19 mouse cellular contexts compared by ENCODE assay signal in the genomic region with DNA sequence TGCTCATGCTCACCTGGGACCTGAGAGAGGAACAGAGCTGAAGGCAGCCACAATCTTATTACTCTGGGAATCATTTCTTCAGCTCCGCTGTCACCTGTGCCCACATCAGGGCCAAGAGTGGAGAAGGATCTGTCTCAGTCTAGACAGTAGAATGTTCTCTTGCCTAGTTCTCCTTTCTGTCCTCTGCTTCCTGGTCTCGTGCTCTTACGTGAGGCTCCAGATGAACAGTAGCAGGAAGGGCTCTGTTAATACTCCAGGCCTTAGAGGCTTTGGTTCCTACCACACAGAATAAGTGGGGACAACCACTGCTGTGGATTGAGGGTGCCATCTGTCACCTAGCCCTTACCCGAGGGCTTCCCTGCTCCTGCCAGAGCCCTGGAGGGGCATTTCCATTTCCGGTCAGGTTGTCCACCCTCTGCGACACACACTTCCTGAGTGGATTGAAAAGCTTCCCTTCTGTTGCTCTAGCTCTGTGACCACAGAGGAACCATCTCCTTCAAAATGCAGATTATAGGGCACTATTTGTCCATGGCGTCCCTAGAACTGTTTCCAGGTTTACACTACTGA. TPM values are rescaled to one million over a fixed set of nuclear protein-coding genes. Genes with fewer than 3 reads are reported as not detected.
A peak's percentile ranks its signal among the peaks of the same experiment; 100 is the strongest.
DNase-seq lines count a peak whose midpoint lies in the region; ATAC-seq and TF ChIP-seq lines count a peak whose summit lies in the region.
"Had no signal": no experiment of that assay in that cellular context is flagged by ENCODE, and none has a peak within 500 bp of the region (broad histone marks: within the 10 kb centered on the region; RNA-seq: fewer than 3 reads in every experiment).

A gene (minus strand): TSS at position 407 of the 567 bp plus-strand sequence.

- no peaks in the 10 kb centered on the region for H3K36me3 ChIP-seq in lung, postnatal 0 days (ENCODE audit: insufficient read depth, low read length)
- H3K36me3 ChIP-seq in hindbrain, embryonic 16.5 days (ENCODE audit: control insufficient read depth, insufficient read depth, low read length) = no peaks in the 10 kb centered on the region
- H3K36me3 ChIP-seq: forebrain, embryonic 12.5 days; heart, embryonic 13.5 days; intestine, embryonic 15.5 days; limb, embryonic 15.5 days had no signal

- H3K27me3 ChIP-seq in lung, postnatal 0 days (replicated peaks; ENCODE audit: insufficient read depth, low read length) = no peaks in the 10 kb centered on the region
- H3K27me3 ChIP-seq in hindbrain, embryonic 16.5 days (replicated peaks; ENCODE audit: control insufficient read depth, insufficient read depth, low read length) = no peaks in the 10 kb centered on the region
- H3K27me3 ChIP-seq: forebrain, embryonic 12.5 days; intestine, embryonic 15.5 days; limb, embryonic 15.5 days had no signal

- WGBS in lung, postnatal 0 days = 80% methylated on average over 7 of the region's 7 CpGs
- WGBS in hindbrain, embryonic 16.5 days = 84% methylated on average over 7 of the region's 7 CpGs

- TF ChIP-seq CTCF in lung, postnatal 0 days (IDR thresholded peaks at IDR 0.05) = no peak
- TF ChIP-seq CTCF in cortical plate, adult 2 months (IDR thresholded peaks at IDR 0.05; ENCODE audit: extremely low read depth, insufficient read depth, low read length) = no peak

- ATAC-seq in lung, postnatal 0 days = no peak; the same call in 1 of the 2 replicates
- ATAC-seq in neutrophil, adult 5-6 weeks (ENCODE audit: extremely low read depth, insufficient number of reproducible peaks, low FRiP score, poor library complexity, severe bottlenecking) = peak; percentile 15; the same call in 1 of the 2 replicates
- no peak for ATAC-seq in hindbrain, embryonic 16.5 days
- ATAC-seq: intestine, embryonic 15.5 days had no signal

- no peak within 1 kb of the TSS for H3K9ac ChIP-seq in lung, postnatal 0 days (replicated peaks; ENCODE audit: low read depth)
- no peak within 1 kb of the TSS for H3K9ac ChIP-seq in hindbrain, embryonic 16.5 days (ENCODE audit: low read depth, low read length)
- H3K9ac ChIP-seq: forebrain, embryonic 12.5 days; heart, embryonic 13.5 days; intestine, embryonic 15.5 days; limb, embryonic 15.5 days had no signal

- no peak within 1 kb of the TSS for H3K4me3 ChIP-seq in lung, postnatal 0 days (ENCODE audit: low read depth, low read length)
- no peak within 1 kb of the TSS for H3K4me3 ChIP-seq in cortical plate, adult 2 months (ENCODE audit: insufficient read depth, low read length)
- H3K4me3 ChIP-seq in hindbrain, embryonic 16.5 days (ENCODE audit: low read length) = no peak within 1 kb of the TSS
- H3K4me3 ChIP-seq: forebrain, embryonic 12.5 days; heart, embryonic 13.5 days; intestine, embryonic 15.5 days; layer of hippocampus, adult 2 months; limb, embryonic 15.5 days had no signal

- TF ChIP-seq EP300 in lung, postnatal 0 days (IDR thresholded peaks at IDR 0.05) = no peak

- no peak within 1 kb of the TSS for H3K27ac ChIP-seq in lung, postnatal 0 days (ENCODE audit: low read length)
- H3K27ac ChIP-seq in cortical plate, adult 2 months (ENCODE audit: insufficient read depth, low read length) = peak within 1 kb of the TSS; percentile 12; the same call in 1 of the 2 replicates
- no peak within 1 kb of the TSS for H3K27ac ChIP-seq in hindbrain, embryonic 16.5 days (ENCODE audit: low read depth, low read length)
- H3K27ac ChIP-seq: forebrain, embryonic 12.5 days; heart, embryonic 13.5 days; intestine, embryonic 15.5 days; layer of hippocampus, adult 2 months; limb, embryonic 15.5 days; stomach, postnatal 0 days had no signal

- peak; percentile 43 for DNase-seq in cerebellum, adult 9-11 months
- no peak for DNase-seq in cerebellum, postnatal 4 days (ENCODE audit: low spot score in 2 of 2)
- peak; percentile 17 for DNase-seq in lung, postnatal 0 days (ENCODE audit: low spot score)
- no peak for DNase-seq in lung, postnatal 25 days (ENCODE audit: low spot score)
- DNase-seq in ovary, postnatal 10 days (ENCODE audit: low spot score) = no peak
- DNase-seq: adrenal gland, postnatal 10 days; thymus, postnatal 4 days had no signal

- no peak for TF ChIP-seq POLR2A in cortical plate, adult 2 months (IDR thresholded peaks at IDR 0.05; ENCODE audit: extremely low read depth, insufficient read depth, low read length)

- no peak within 1 kb of the TSS for H3K4me2 ChIP-seq in lung, postnatal 0 days (replicated peaks; ENCODE audit: low read depth, low read length)
- no peak within 1 kb of the TSS for H3K4me2 ChIP-seq in hindbrain, embryonic 16.5 days (ENCODE audit: low read length)
- H3K4me2 ChIP-seq: forebrain, embryonic 12.5 days; heart, embryonic 13.5 days; intestine, embryonic 15.5 days; limb, embryonic 15.5 days; midbrain, embryonic 11.5 days had no signal

- H3K4me1 ChIP-seq in lung, postnatal 0 days (ENCODE audit: insufficient read depth, low read depth, low read length) = no peaks in the 10 kb centered on the region
- H3K4me1 ChIP-seq in cortical plate, adult 2 months (ENCODE audit: control insufficient read depth, insufficient read depth, low read length) = no peaks in the 10 kb centered on the region
- no peaks in the 10 kb centered on the region for H3K4me1 ChIP-seq in hindbrain, embryonic 16.5 days (ENCODE audit: control insufficient read depth, insufficient read depth, low read depth, low read length)
- H3K4me1 ChIP-seq: forebrain, embryonic 12.5 days; heart, embryonic 13.5 days; intestine, embryonic 15.5 days; limb, embryonic 15.5 days had no signal

- no peaks in the 10 kb centered on the region for H3K9me3 ChIP-seq in lung, postnatal 0 days (ENCODE audit: low read length)
- no peaks in the 10 kb centered on the region for H3K9me3 ChIP-seq in hindbrain, embryonic 16.5 days (ENCODE audit: control insufficient read depth, low read length)
- H3K9me3 ChIP-seq: forebrain, embryonic 12.5 days; heart, embryonic 13.5 days; intestine, embryonic 15.5 days; limb, embryonic 15.5 days had no signal

RNA-seq across cellular contexts. Expression of the gene that starts here (rescaled TPM):
- 12.4 and 15.7 TPM in 2 replicates for polyA plus RNA-seq in lung, postnatal 0 days (2015; fragmentation: Nextera tagmentation; extraction: Ambion mirVana)
- 7.5 and 7.6 TPM in 2 replicates for polyA plus RNA-seq in cortical plate, adult 2 months (2012; rRNA removed)
- total RNA-seq in neutrophil, adult 5-6 weeks (2017) = 72.4 and 72.5 TPM in 2 replicates
- polyA plus RNA-seq in hindbrain, embryonic 16.5 days (2015; fragmentation: Nextera tagmentation; extraction: Ambion mirVana) = 1.4 TPM in 2 replicates
- total RNA-seq: ES-E14 had no signal
- polyA plus RNA-seq: C2C12 had no signal

Comparison
In these comparisons a context has a peak if more than half of its experiments do, and no peak if none do; other contexts are left out.
1. DNase-seq: peak in cerebellum, adult 9-11 months (single experiment) and lung, postnatal 0 days (single experiment); none in cerebellum, postnatal 4 days (0 of 2), lung, postnatal 25 days (single experiment) and ovary, postnatal 10 days (single experiment).